Mouse (Mus musculus): ENCODE measurements around the gene Kmt5b. TPM values are rescaled to one million over a fixed set of nuclear protein-coding genes. Genes with fewer than 3 reads are reported as not detected.

Gene Kmt5b
- polyA plus RNA-seq, 1 experiment: 35.1 TPM

DNA sequence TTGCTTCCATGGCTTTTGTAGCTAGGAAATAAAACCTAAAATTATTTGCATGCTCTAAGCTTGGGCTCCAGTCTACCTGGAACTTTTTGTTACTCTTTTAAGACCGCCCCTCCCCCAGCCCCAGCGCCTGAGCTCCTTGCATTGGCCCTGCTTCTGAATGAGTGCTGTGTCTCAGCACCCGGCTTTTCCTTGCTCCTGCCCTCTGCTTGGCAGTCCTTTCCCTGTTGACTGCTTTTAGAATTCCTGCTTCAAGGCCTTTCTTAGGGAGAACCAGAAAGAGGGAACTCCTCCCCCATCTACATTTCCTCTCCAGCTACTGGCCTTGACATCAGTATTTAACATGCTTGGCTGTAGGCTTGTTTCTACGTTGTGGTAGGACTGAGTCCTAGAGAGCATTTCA is 88.4 kb downstream of the Kmt5b start:
- no peak overlapping the region for H3K4me3 ChIP-seq (ENCODE audit: insufficient read depth, low read length)
- H3K27ac ChIP-seq (ENCODE audit: insufficient read depth, low read depth, low read length): no peak overlapping the region
- TF ChIP-seq CTCF (IDR thresholded peaks at IDR 0.05; ENCODE audit: low read depth, low read length): no peak
- H3K4me1 ChIP-seq (ENCODE audit: control insufficient read depth, insufficient read depth, low read length): peaks cover 24% of the 10 kb centered on the region

DNA sequence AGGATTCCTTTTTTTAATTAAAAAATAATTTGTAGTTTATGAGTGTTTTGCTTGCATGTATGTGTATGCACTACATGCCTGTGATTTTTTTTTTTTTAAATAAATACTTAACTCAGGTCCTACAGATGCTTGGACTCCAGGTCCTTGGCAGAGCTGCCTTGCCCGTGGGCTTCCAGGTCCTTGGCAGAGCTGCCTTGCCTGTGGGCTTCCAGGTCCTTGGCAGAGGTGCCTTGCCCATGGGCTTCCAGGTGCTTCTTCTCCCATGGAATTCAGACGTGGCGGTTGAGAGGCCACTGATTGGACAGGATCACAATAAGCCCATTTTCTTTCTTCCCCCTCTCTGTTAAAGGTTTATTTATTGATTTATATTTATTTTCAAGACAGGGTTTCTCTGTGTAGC is 90.0 kb downstream of the Kmt5b start:
- peaks cover 25% of the 10 kb centered on the region for H3K4me1 ChIP-seq (ENCODE audit: control insufficient read depth, insufficient read depth, low read length)
- no peak overlapping the region for H3K4me3 ChIP-seq (ENCODE audit: insufficient read depth, low read length)
- H3K27ac ChIP-seq (ENCODE audit: insufficient read depth, low read depth, low read length): no peak overlapping the region
- TF ChIP-seq CTCF (IDR thresholded peaks at IDR 0.05; ENCODE audit: low read depth, low read length) (no peak), POLR2A (IDR thresholded peaks at IDR 0.05; ENCODE audit: borderline replicate concordance, low read depth, low read length) (no peak)

DNA sequence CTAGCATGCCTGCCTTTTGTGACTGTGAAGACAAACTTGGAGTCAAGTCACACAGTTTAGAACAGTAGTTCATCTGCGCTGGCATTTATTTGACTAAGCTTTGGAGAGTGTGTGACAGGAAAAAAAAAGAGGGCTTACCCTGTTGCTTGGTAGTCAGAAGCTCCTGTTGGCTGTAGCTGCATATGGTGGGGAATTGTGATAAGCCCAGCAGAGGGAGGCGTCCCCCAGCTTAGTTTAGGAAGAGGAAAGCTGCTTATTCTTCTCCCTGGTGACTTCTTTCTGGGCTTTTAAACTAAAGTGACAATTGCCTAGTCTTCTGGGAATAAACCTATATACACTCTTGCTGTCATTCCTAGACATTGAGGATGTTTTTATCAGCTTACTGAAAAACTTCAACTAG is 95.5 kb downstream of the Kmt5b start:
- no peak overlapping the region for H3K4me3 ChIP-seq (ENCODE audit: insufficient read depth, low read length)
- H3K27ac ChIP-seq (ENCODE audit: insufficient read depth, low read depth, low read length): no peak overlapping the region
- H3K4me1 ChIP-seq (ENCODE audit: control insufficient read depth, insufficient read depth, low read length): peaks cover 12% of the 10 kb centered on the region
- TF ChIP-seq POLR2A (IDR thresholded peaks at IDR 0.05; ENCODE audit: borderline replicate concordance, low read depth, low read length) (no peak), CTCF (IDR thresholded peaks at IDR 0.05; ENCODE audit: low read depth, low read length) (no peak)

DNA sequence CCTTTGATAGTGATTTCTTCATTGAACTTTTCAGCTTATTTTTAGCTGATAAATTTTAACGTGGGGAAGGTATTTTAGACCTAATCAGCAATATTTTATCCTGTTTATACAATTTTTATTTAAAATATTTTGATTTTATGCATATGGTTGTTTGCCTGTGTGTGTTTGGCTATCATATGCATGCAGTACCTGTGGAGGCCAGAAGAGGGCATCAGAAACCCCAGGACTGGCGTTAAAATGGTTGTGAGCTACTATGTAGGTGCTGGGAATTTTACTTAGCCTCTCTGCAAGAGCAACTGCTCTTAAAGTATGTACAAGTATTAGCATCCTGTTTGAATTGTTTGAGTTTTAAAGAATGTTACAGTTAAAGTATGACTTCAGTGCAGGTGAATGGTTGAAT is 97.7 kb downstream of the Kmt5b start:
- no peak overlapping the region for H3K27ac ChIP-seq (ENCODE audit: insufficient read depth, low read depth, low read length)

More for the DNA sequence above, 97.7 kb downstream of the Kmt5b start:
- no peak overlapping the region for H3K4me3 ChIP-seq (ENCODE audit: insufficient read depth, low read length)
- H3K4me1 ChIP-seq (ENCODE audit: control insufficient read depth, insufficient read depth, low read length): peaks cover 16% of the 10 kb centered on the region
- no peak for TF ChIP-seq POLR2A (IDR thresholded peaks at IDR 0.05; ENCODE audit: borderline replicate concordance, low read depth, low read length)
- TF ChIP-seq CTCF (IDR thresholded peaks at IDR 0.05; ENCODE audit: low read depth, low read length): no peak

Other genes with a start within 250 kb of the Kmt5b start
- 52.0 and 56.1 TPM in 2 replicates for gene Ppp6r3, start 191.7 kb upstream of the Kmt5b start, polyA plus RNA-seq (2012; ENCODE audit: insufficient read depth, insufficient read length, missing spikeins)
- gene Lrp5, start 80.9 kb upstream of the Kmt5b start, polyA plus RNA-seq (2012; ENCODE audit: insufficient read depth, insufficient read length, missing spikeins): 17.0 and 24.2 TPM in 2 replicates
- 5.6 and 7.2 TPM in 2 replicates for gene 1810055G02Rik, start 59.1 kb upstream of the Kmt5b start, polyA plus RNA-seq (2012; ENCODE audit: insufficient read depth, insufficient read length, missing spikeins)
- 22.0 and 22.5 TPM in 2 replicates for gene Chka, start 84.4 kb downstream of the Kmt5b start, polyA plus RNA-seq (2012; ENCODE audit: insufficient read depth, insufficient read length, missing spikeins)
- gene Tcirg1, start 139.7 kb downstream of the Kmt5b start, polyA plus RNA-seq (2012; ENCODE audit: insufficient read depth, insufficient read length, missing spikeins): 488 and 518 TPM in 2 replicates
- 80.5 and 85.1 TPM in 2 replicates for gene Ndufs8, start 145.4 kb downstream of the Kmt5b start, polyA plus RNA-seq (2012; ENCODE audit: insufficient read depth, insufficient read length, missing spikeins)
- 83.9 and 85.6 TPM in 2 replicates for gene Aldh3b1, start 162.4 kb downstream of the Kmt5b start, polyA plus RNA-seq (2012; ENCODE audit: insufficient read depth, insufficient read length, missing spikeins)
- 1,272 and 1,428 TPM in 2 replicates for gene Unc93b1, start 167.8 kb downstream of the Kmt5b start, polyA plus RNA-seq (2012; ENCODE audit: insufficient read depth, insufficient read length, missing spikeins)
- not detected in 2 replicates for gene Aldh3b3, start 191.2 kb downstream of the Kmt5b start, polyA plus RNA-seq (2012; ENCODE audit: insufficient read depth, insufficient read length, missing spikeins)
- not detected in 2 replicates for gene Aldh3b2, start 204.9 kb downstream of the Kmt5b start, polyA plus RNA-seq (2012; ENCODE audit: insufficient read depth, insufficient read length, missing spikeins)
- gene Acy3, start 219.1 kb downstream of the Kmt5b start, polyA plus RNA-seq (2012; ENCODE audit: insufficient read depth, insufficient read length, missing spikeins): 1.1 TPM in 1 of 2 replicates, not detected in the other
- gene Tbx10, start 225.3 kb downstream of the Kmt5b start, polyA plus RNA-seq (2012; ENCODE audit: insufficient read depth, insufficient read length, missing spikeins): not detected in 2 replicates
- gene Nudt8, start 233.2 kb downstream of the Kmt5b start, polyA plus RNA-seq (2012; ENCODE audit: insufficient read depth, insufficient read length, missing spikeins): 7.0 and 9.9 TPM in 2 replicates
- 0.80 and 1.3 TPM in 2 replicates for gene Gm49405, start 233.2 kb downstream of the Kmt5b start, polyA plus RNA-seq (2012; ENCODE audit: insufficient read depth, insufficient read length, missing spikeins)
- gene Doc2g, start 235.9 kb downstream of the Kmt5b start, polyA plus RNA-seq (2012; ENCODE audit: insufficient read depth, insufficient read length, missing spikeins): 1.4 and 3.4 TPM in 2 replicates
- gene Ndufv1, start 245.4 kb downstream of the Kmt5b start, polyA plus RNA-seq (2012; ENCODE audit: insufficient read depth, insufficient read length, missing spikeins): 62.3 TPM in 2 replicates